Mouse (Mus musculus): ENCODE measurements at regions not wholly inside any gene's neighbourhood (a gene's known extent, or its start where the extent isn't known, plus 50 kb on each side); places are given as distances from the start of the nearest gene placed in this dataset.

DNA sequence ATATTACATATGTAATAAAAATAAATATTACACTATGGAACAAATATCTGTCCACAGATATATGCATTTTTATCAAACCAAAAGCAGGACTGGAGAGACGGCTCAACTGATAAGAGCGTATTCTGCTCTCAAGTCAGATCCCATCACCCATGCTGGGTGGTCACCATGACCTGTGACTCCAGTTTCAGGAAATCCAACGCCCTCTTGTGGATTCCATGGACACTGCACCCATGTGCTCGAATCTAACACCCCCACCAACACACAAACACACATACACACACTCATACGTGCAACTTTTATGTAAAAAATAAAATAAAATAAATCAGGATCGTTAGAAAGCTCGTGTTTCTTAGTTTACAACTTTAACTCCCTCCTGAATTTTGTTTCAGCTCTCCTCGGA lies 76.7 kb upstream of the Otud4 start:
- 79% methylated on average over 8 of the region's 8 CpGs for WGBS
- no peak for ATAC-seq (ENCODE audit: low FRiP score, low TSS enrichment)
- H3K9me3 ChIP-seq (ENCODE audit: control insufficient read depth, low read length): no peaks in the 10 kb centered on the region
- H3K27ac ChIP-seq (ENCODE audit: low read depth, low read length): no peak overlapping the region
- no peak overlapping the region for H3K9ac ChIP-seq (ENCODE audit: low read depth, low read length)
- no peak overlapping the region for H3K4me2 ChIP-seq (replicated peaks; ENCODE audit: low read depth, low read length)
- H3K36me3 ChIP-seq (ENCODE audit: control insufficient read depth, insufficient read depth, low read length): no peaks in the 10 kb centered on the region
- H3K4me1 ChIP-seq (ENCODE audit: control insufficient read depth, insufficient read depth, low read length): 0 out of 2 replicates have a peak, but pooled peaks cover 3% of the 10 kb centered on the region
- H3K27me3 ChIP-seq (ENCODE audit: control insufficient read depth, insufficient read depth, low read length): no peaks in the 10 kb centered on the region
- no peak overlapping the region for H3K4me3 ChIP-seq (ENCODE audit: low read length)

DNA sequence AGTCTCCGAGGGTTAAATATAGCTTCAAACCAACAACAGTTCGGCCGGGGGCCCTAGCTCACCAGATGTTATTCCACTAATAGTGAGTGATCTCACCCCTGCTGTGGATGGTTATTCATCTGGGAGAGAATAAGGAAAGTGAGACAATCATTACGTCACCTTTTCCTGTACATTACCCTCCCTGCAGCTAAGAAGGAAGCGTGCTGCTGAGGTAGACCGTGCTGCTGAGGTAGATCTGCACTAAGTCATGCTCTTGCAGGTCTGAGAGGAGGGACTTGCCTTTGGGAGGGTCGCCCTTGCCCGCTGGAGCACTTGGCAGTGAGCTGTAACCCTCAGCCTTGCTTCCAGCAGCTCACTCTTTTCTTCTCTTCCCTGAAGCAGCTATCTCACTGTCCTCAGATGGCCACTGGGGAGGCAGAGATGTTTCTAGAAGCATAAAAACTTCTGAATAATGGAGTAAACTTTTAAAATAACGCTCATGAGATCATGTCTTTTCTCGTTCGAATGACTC lies 77.3 kb upstream of the Otud4 start:
- Histone ChIP-seq H3K4me2 (replicated peaks; ENCODE audit: low read depth, low read length) (no peak overlapping the region), H3K27ac (ENCODE audit: low read depth, low read length) (peak overlapping the region; percentile 42; the same call in 1 of the 2 replicates), H3K4me1 (ENCODE audit: control insufficient read depth, insufficient read depth, low read length) (0 out of 2 replicates have a peak, but pooled peaks cover 3% of the 10 kb centered on the region), H3K4me3 (ENCODE audit: low read length) (no peak overlapping the region), H3K9me3 (ENCODE audit: control insufficient read depth, low read length) (no peaks in the 10 kb centered on the region), H3K36me3 (ENCODE audit: control insufficient read depth, insufficient read depth, low read length) (no peaks in the 10 kb centered on the region), H3K27me3 (ENCODE audit: control insufficient read depth, insufficient read depth, low read length) (no peaks in the 10 kb centered on the region), H3K9ac (ENCODE audit: low read depth, low read length) (no peak overlapping the region)
- peak; percentile 71; the same call in 1 of the 2 replicates for ATAC-seq (ENCODE audit: low FRiP score, low TSS enrichment)
- WGBS: 60% methylated on average over 11 of the region's 11 CpGs

GRCm38 (mm10) chr8:79561269-79562063 lies 78.0 kb upstream of the Otud4 start:
- no peak for ATAC-seq (ENCODE audit: low FRiP score, low TSS enrichment)
- 72% methylated on average over 9 of the region's 9 CpGs for WGBS
- Histone ChIP-seq H3K9me3 (ENCODE audit: control insufficient read depth, low read length) (no peaks in the 10 kb centered on the region), H3K4me1 (ENCODE audit: control insufficient read depth, insufficient read depth, low read length) (0 out of 2 replicates have a peak, but pooled peaks cover 3% of the 10 kb centered on the region), H3K9ac (ENCODE audit: low read depth, low read length) (no peak overlapping the region), H3K27ac (ENCODE audit: low read depth, low read length) (no peak overlapping the region), H3K36me3 (ENCODE audit: control insufficient read depth, insufficient read depth, low read length) (no peaks in the 10 kb centered on the region), H3K4me2 (replicated peaks; ENCODE audit: low read depth, low read length) (no peak overlapping the region), H3K4me3 (ENCODE audit: low read length) (no peak overlapping the region), H3K27me3 (ENCODE audit: control insufficient read depth, insufficient read depth, low read length) (no peaks in the 10 kb centered on the region)

DNA sequence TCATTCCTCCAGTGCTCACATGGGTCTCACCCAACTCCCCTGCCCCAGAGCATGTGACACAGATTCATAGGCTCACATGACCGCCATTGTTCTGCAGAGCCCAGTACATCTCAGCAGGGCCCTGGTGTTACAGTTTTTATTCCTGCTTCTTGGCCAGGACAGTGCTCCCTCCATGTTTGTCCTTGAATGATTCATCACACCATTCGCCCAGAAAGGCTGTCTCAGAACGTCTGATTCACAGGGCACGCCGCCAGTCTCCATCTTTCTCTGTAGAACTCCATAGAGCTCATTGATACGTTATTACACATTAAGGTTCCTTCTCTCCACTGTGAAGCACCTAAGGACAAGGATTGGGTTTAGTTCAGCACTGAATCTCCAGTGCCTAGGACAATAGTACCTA lies 79.9 kb upstream of the Otud4 start:
- ATAC-seq (ENCODE audit: low FRiP score, low TSS enrichment): no peak
- WGBS: 89% methylated on average over 6 of the region's 6 CpGs
- no peak overlapping the region for H3K9ac ChIP-seq (ENCODE audit: low read depth, low read length)
- no peak overlapping the region for H3K27ac ChIP-seq (ENCODE audit: low read depth, low read length)
- no peak overlapping the region for H3K4me2 ChIP-seq (replicated peaks; ENCODE audit: low read depth, low read length)
- H3K4me1 ChIP-seq (ENCODE audit: control insufficient read depth, insufficient read depth, low read length): 0 out of 2 replicates have a peak, but pooled peaks cover 3% of the 10 kb centered on the region
- no peak overlapping the region for H3K4me3 ChIP-seq (ENCODE audit: low read length)
- H3K27me3 ChIP-seq (ENCODE audit: control insufficient read depth, insufficient read depth, low read length): no peaks in the 10 kb centered on the region
- H3K36me3 ChIP-seq (ENCODE audit: control insufficient read depth, insufficient read depth, low read length): no peaks in the 10 kb centered on the region
- H3K9me3 ChIP-seq (ENCODE audit: control insufficient read depth, low read length): no peaks in the 10 kb centered on the region

GRCm38 (mm10) chr8:79554311-79554710 lies 85.1 kb upstream of the Otud4 start:
- no peak overlapping the region for H3K4me2 ChIP-seq (replicated peaks; ENCODE audit: low read depth, low read length)
- 84% methylated on average over 2 of the region's 4 CpGs for WGBS
- no peak overlapping the region for H3K27ac ChIP-seq (ENCODE audit: low read depth, low read length)
- no peaks in the 10 kb centered on the region for H3K36me3 ChIP-seq (ENCODE audit: control insufficient read depth, insufficient read depth, low read length)
- H3K4me1 ChIP-seq (ENCODE audit: control insufficient read depth, insufficient read depth, low read length): no peaks in the 10 kb centered on the region
- no peak overlapping the region for H3K4me3 ChIP-seq (ENCODE audit: low read length)
- no peak for ATAC-seq (ENCODE audit: low FRiP score, low TSS enrichment)
- no peaks in the 10 kb centered on the region for H3K27me3 ChIP-seq (ENCODE audit: control insufficient read depth, insufficient read depth, low read length)
- H3K9ac ChIP-seq (ENCODE audit: low read depth, low read length): no peak overlapping the region
- no peaks in the 10 kb centered on the region for H3K9me3 ChIP-seq (ENCODE audit: control insufficient read depth, low read length)

DNA sequence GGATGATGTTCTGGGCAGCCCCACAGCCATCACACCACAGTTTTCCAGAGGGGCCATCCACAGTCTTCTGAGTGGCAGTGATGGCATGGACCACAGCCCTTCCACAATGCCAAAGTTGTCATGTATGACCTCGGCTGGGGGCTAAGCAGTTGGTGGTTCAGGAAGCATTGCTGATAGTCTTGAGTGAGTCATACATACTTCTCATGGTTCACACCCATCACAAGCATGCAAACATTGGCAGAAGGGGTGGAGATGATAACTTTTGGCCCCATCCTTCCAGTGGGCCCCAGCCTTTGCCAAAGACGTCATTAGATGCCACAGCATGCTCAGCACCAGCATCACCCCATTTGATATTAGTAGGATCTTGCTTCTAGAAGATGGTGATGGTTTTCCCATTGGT lies 89.3 kb upstream of the Otud4 start:
- Histone ChIP-seq H3K4me3 (ENCODE audit: low read length) (no peak overlapping the region), H3K4me1 (ENCODE audit: control insufficient read depth, insufficient read depth, low read length) (no peaks in the 10 kb centered on the region), H3K27ac (ENCODE audit: low read depth, low read length) (no peak overlapping the region), H3K9me3 (ENCODE audit: control insufficient read depth, low read length) (no peaks in the 10 kb centered on the region), H3K36me3 (ENCODE audit: control insufficient read depth, insufficient read depth, low read length) (no peaks in the 10 kb centered on the region), H3K9ac (ENCODE audit: low read depth, low read length) (no peak overlapping the region), H3K4me2 (replicated peaks; ENCODE audit: low read depth, low read length) (no peak overlapping the region), H3K27me3 (ENCODE audit: control insufficient read depth, insufficient read depth, low read length) (no peaks in the 10 kb centered on the region)
- 88% methylated on average over 2 of the region's 2 CpGs for WGBS
- no peak for ATAC-seq (ENCODE audit: low FRiP score, low TSS enrichment)

DNA sequence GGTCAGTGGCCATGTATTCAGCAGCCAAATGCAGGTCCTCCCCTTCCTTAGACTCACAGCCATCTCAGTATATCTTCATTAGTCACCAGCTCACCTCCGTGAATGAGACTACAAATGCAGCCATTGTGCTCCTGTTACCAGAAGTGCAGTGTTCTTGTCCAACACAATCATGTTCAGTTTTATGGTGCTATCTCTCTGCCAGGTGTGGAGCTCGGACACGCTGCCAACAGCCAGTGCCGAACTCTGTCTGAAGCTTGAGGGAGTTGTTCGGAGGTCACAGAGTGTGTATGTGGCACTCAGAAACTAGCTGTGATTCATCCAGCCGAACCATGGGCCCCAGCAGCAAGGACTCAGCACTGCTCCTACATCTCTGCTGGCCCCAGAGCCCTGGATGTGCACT lies 91.3 kb upstream of the Otud4 start:
- H3K4me2 ChIP-seq (replicated peaks; ENCODE audit: low read depth, low read length): no peak overlapping the region
- H3K9ac ChIP-seq (ENCODE audit: low read depth, low read length): no peak overlapping the region
- no peak overlapping the region for H3K27ac ChIP-seq (ENCODE audit: low read depth, low read length)
- no peak overlapping the region for H3K4me3 ChIP-seq (ENCODE audit: low read length)
- WGBS: 74% methylated on average over 6 of the region's 6 CpGs
- H3K27me3 ChIP-seq (ENCODE audit: control insufficient read depth, insufficient read depth, low read length): no peaks in the 10 kb centered on the region
- no peaks in the 10 kb centered on the region for H3K36me3 ChIP-seq (ENCODE audit: control insufficient read depth, insufficient read depth, low read length)
- H3K9me3 ChIP-seq (ENCODE audit: control insufficient read depth, low read length): no peaks in the 10 kb centered on the region
- ATAC-seq (ENCODE audit: low FRiP score, low TSS enrichment): no peak
- H3K4me1 ChIP-seq (ENCODE audit: control insufficient read depth, insufficient read depth, low read length): no peaks in the 10 kb centered on the region

DNA sequence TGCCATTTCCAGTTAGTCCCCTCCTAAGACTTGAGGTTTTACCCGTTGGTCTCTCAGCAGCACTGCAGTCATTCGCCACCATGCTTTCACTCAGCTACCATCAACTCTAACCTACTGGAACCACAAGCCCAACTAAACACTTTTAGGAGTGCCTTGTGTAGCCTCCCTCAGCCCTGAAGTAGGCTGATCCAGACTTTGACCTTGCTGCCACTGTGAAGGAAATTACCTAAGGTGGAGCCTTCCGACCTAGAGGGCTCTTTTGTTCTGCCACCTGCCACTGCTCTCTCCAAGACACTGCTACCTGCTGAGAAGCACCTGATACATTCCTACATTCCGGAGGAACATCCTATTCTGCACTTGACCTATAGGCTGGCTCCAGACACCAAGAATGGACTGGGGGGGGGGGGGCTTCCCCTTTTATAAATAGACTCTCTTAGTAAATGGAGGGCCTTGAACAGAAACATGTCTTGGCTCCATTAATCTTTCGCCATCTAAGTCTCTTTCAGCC lies 93.5 kb upstream of the Otud4 start:
- no peaks in the 10 kb centered on the region for H3K9me3 ChIP-seq (ENCODE audit: control insufficient read depth, low read length)
- ATAC-seq (ENCODE audit: low FRiP score, low TSS enrichment): no peak

GRCm38 (mm10) chr8:79542461-79542860 lies 97.0 kb upstream of the Otud4 start:
- no peak for ATAC-seq (ENCODE audit: low FRiP score, low TSS enrichment)
- no peaks in the 10 kb centered on the region for H3K27me3 ChIP-seq (ENCODE audit: control insufficient read depth, insufficient read depth, low read length)
- no peak overlapping the region for H3K27ac ChIP-seq (ENCODE audit: low read depth, low read length)
- H3K9me3 ChIP-seq (ENCODE audit: control insufficient read depth, low read length): no peaks in the 10 kb centered on the region
- no peaks in the 10 kb centered on the region for H3K36me3 ChIP-seq (ENCODE audit: control insufficient read depth, insufficient read depth, low read length)
- no peak overlapping the region for H3K9ac ChIP-seq (ENCODE audit: low read depth, low read length)
- 81% methylated on average over 2 of the region's 2 CpGs for WGBS
- no peaks in the 10 kb centered on the region for H3K4me1 ChIP-seq (ENCODE audit: control insufficient read depth, insufficient read depth, low read length)
- H3K4me2 ChIP-seq (replicated peaks; ENCODE audit: low read depth, low read length): no peak overlapping the region
- no peak overlapping the region for H3K4me3 ChIP-seq (ENCODE audit: low read length)

More for the DNA sequence above, 93.5 kb upstream of the Otud4 start:
- Histone ChIP-seq H3K27me3 (ENCODE audit: control insufficient read depth, insufficient read depth, low read length) (no peaks in the 10 kb centered on the region), H3K9ac (ENCODE audit: low read depth, low read length) (no peak overlapping the region), H3K27ac (ENCODE audit: low read depth, low read length) (no peak overlapping the region), H3K4me1 (ENCODE audit: control insufficient read depth, insufficient read depth, low read length) (no peaks in the 10 kb centered on the region), H3K4me2 (replicated peaks; ENCODE audit: low read depth, low read length) (no peak overlapping the region), H3K4me3 (ENCODE audit: low read length) (no peak overlapping the region), H3K36me3 (ENCODE audit: control insufficient read depth, insufficient read depth, low read length) (no peaks in the 10 kb centered on the region)
- WGBS: 79% methylated on average over 5 of the region's 5 CpGs
